Mouse (Mus musculus) adipocyte (in vitro differentiated cells): ENCODE data around the gene Lipt2.

Source experiments
- DNase-seq: peaks from one replicate; pipeline ENCODE4 v3.0.0-alpha.2; 2016; ENCODE audit warnings: low spot score

The Lipt2 gene

GRCm38 (mm10) chr7:100159105-100159841, at the start of gene Lipt2:
Gene Lipt2, plus strand, starts transcription at chr7:100159277.
- peak; percentile 91 for DNase-seq

DNA sequence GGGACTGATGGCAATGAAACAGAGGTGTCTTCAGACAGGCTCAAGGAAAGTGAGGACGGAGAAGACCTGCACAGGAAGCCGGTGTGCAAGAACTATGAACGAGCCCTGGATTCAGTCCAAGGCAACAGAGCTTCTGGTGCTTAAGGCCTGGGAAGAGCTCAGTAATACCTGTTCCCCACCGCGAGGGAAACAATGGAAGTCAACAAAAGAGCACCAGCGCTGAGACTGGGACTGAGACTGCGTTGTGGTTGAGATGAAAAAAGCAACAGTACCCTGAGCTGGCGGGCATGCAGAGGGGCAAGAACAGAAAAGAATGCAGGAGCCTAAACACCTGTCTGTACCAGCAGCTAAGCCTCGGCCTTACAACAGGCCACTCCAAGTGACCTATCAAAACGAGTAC, 47.6 kb upstream of the Lipt2 start:
- DNase-seq = no peak

DNA sequence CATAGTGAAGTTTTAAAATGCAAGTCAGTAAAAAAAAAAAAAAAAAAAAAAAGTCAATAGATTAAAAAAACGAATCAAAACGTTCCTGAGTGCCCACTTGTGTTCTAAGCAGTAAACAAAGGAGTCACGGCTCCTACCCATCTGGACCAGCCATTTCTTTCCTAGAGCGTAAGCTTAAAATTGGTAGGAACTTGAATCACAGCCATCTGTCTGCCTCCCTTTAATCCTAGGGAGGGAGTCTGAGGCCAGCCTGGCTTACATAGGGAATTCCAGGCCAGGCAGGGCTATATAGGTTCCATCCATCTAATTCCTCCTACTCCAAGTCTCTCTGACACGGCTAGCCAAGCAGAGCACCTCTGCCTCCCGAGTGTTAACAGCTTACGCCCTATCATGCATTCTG, 45.3 kb upstream of the Lipt2 start:
- DNase-seq = no peak

GRCm38 (mm10) chr7:100114279-100114678, 44.8 kb upstream of the Lipt2 start:
- no peak for DNase-seq

GRCm38 (mm10) chr7:100120791-100121261, 38.3 kb upstream of the Lipt2 start:
- DNase-seq = peak; percentile 52

DNA sequence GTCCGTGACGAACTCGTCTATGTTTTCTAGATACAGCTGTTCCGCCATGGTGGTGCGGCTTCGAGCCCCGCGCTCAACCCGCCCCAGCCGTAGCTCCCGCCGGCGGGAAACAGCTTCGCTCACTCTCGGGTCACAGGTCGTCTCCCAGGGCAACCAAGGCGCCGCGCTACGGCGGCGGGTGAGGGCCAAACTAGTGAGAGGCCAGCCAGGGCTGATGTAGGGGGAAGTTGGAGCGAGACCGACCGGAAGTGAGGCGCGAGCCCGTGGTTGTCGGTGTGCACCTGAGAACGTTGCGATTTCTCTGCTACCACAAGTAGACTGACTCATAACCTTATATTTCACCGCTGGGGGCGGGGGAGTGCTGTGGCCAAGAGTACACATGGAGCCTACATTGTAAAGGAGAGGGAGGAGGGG, 37.7 kb upstream of the Lipt2 start, which contains the start of gene Pold3:
Pold3 (minus strand) TSS at position 190 of the 414 bp plus-strand sequence.
- peak; percentile 89 for DNase-seq

DNA sequence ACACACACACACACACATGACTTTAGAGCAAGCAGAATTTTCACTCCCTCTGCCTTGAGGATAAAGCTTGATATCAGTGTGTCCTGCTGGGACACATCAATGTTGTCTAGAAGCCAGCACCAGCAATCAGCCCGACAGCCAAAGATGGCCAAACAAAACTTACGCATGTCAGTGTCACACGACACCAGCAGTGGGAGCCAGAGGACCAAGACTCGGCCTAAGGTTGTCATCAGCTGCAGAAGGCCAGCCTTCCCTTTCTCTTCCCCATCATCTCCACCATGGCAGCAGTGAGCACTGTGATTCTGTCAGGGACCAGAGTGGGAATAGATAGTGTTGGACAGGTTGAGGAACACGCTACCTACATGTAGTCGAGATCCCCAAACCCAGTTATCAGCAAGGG, 35.6 kb upstream of the Lipt2 start:
- peak; percentile 63 for DNase-seq

- peak; percentile 13 for DNase-seq
Observed at GRCm38 (mm10) chr7:100124211-100124610, 34.9 kb upstream of the Lipt2 start.

DNA sequence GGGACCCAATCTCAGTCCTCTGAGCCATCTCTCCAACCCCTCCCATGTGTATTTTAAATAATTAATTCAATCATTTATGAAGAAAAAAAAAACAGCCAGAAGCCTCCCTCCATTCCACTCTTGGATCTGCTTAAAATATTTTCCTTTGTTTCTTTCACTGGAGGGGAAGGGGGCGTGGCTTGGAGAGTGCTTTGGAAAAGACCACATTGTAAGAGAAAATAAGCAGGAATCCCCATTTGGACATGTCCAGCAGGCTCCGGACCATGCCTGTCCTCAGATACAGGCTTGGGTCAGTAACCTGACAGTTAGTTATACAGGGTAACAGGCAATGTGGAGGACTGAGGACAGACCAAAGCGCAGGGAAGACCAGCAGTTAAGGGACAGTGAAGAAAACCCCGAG, 33.9 kb upstream of the Lipt2 start:
- DNase-seq = no peak

DNA sequence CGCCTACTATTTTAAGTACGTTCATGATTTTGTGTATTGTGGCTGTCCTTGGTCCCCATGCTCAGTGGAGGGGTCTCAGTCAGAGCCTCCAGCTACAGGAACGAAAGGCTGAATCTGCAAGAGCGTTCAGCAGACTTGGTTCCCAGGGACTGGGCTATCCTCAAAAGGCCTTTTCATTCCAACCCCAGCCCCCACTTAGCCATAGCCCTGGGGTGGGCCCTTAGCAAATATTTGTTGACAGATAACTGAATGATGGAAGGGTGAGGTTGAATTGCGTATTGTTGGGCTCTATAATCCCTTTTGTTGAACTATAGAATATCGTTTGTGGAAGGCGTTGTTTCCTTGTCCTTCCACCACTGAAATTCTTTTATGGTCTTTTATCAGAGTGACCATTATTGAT, 32.6 kb upstream of the Lipt2 start:
- DNase-seq = no peak

- no peak for DNase-seq
Observed at GRCm38 (mm10) chr7:100128262-100129041, 30.6 kb upstream of the Lipt2 start.

GRCm38 (mm10) chr7:100130592-100130991, 28.5 kb upstream of the Lipt2 start:
- no peak for DNase-seq

- DNase-seq = no peak
Observed at GRCm38 (mm10) chr7:100132379-100132778, 26.7 kb upstream of the Lipt2 start.

DNA sequence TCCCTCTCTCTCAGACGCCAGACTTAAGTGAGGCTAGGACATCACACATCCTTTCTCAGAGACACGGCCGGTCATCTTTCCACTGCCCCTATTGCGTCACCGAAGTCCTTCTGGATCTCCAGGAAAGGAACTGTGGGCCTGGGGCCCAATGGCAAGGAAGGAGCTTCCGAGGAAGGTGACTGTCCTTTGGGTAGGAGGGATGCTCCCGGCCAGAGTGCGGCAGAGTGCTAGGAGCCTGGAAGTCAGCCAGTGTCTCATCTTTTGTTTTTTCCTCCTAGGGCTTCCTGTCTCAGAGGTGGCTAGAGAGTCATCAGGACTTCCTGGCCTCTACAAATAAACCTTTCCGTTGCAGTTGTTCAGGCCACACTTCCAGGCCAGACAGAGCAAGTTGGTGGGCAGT, 22.0 kb upstream of the Lipt2 start:
- DNase-seq = no peak

- DNase-seq = no peak
Observed at GRCm38 (mm10) chr7:100138075-100138474, 21.0 kb upstream of the Lipt2 start.

- no peak for DNase-seq
Observed at GRCm38 (mm10) chr7:100140591-100140990, 18.5 kb upstream of the Lipt2 start.

DNA sequence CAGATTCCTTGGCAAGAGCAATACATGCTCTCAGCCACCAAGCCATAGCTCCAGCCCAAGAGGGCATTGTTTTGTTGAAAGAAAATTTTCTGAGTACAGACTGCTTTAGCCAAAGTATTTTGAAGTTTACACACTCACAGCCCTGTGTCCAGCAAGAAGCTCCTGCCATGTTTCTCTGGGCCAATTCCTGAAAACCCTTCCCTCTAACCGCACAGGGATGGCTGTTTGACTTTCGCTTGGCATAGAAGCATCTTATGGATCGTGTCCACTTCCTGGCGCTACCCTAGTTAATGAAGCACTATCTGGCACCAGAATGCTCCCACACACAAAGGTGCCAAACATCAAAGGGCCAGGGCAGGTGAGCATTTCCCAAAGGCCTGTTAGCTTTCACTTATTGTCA, 10.5 kb upstream of the Lipt2 start:
- no peak for DNase-seq

GRCm38 (mm10) chr7:100150086-100150485, 9.0 kb upstream of the Lipt2 start:
- no peak for DNase-seq

- no peak for DNase-seq
Observed at GRCm38 (mm10) chr7:100150626-100151025, 8.5 kb upstream of the Lipt2 start.

DNA sequence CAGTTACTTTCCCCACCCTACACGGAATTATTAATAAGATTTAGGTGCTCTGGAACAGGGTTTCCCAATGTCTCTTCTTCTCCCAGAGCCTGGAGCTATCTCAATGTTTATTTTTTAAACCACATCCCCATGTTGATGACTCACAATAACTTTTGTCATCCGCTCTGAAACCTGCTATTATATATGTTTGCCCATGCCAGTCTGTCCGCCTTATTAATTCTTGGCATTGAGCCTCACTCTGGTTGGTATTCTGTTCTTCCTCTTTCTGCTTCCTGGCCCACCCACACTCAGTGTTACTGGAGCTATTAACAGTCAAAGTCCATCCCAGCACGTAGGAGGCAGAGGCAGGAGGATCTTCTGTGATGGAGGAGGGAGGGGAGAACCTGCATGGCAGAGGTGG, 1.4 kb upstream of the Lipt2 start:
- no peak for DNase-seq

DNA sequence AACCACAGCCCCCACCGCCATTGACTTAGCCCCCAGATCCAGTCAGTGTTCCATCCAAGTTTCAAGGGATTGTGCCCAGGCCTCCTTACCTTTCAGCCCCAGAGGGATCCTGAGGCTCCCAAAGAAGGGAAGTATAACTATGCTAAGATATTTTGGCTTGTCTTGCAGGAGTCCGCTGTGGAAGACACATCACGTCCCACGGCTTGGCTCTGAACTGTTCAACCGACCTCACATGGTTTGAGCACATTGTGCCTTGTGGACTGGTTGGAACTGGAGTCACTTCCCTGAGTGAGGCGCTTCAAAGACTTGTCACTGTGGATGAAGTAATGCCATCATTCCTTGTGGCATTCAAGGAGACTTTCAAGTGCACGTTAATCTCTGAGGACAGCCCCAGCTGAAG, 929 bp downstream of the Lipt2 start:
- DNase-seq = no peak

DNA sequence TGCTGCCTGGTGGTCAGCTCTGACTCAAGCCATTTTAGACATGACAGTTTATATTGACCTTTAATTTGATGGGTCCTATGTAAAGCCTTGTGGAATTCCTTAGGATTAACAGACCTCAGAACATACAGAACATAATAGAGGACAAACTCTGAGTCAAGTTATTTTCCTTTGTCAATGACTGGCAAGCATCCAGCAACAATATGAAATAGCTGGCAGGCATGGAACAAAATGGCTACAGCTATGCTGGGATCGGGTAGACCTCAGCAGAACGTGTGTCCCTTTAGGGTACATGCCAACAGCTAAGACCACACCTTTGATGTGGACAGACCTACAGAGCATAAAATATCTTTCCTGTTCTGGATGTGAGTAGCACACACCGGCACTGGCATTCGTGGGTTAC, 4.4 kb downstream of the Lipt2 start:
- peak; percentile 50 for DNase-seq

DNA sequence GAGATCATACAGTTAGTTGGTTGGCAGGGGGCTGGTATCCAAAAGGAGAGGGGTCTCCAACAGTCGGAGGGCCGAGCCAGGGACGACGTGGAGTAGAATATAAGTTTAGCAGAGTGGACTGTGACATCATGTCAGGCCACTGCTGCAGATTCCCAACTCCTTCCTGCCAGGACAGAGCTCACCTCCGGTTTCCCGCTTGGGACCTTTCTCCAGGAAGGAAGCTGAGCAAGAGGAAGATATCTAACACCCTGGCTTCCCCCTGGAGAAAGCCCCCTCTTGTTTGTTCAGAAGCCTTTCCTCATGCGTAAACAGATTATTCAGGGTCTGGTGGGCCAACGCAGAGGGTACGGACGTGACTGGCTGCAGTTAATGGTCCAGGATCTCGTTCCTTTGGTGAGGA, 9.6 kb downstream of the Lipt2 start:
- DNase-seq = no peak
